Mouse (Mus musculus) adrenal gland, postnatal 14 days (tissue): ENCODE measurements around the gene Fahd2a. TPM values are rescaled to one million over a fixed set of nuclear protein-coding genes. Genes with fewer than 3 reads are reported as not detected.

Experiments
- DNase-seq: peaks from one replicate; pipeline ENCODE4 v3.0.0; 2021; ENCODE audit warnings: mixed read lengths
- long read RNA-seq, 2 experiments: library from polyadenylated mRNA; stranded (forward); transcript quantifications; one replicate each; pipeline ENCODE4 v2.0.0; 2021
- total RNA-seq: library from RNA; stranded (reverse); gene quantifications from 2 replicates; pipeline ENCODE4 v1.2.3, GENCODE M21; 2021

Gene Fahd2a
- 48.1 and 48.5 TPM in 2 replicates for total RNA-seq
- long read RNA-seq, experiment 1, transcript Fahd2a-201 (8 exons, 1,211 nt) = major isoform, 60 of 71 reads
- long read RNA-seq, experiment 1, partial matches to known transcripts = 2 of 71 reads
- long read RNA-seq, experiment 1, other reads (novel, unspliced or antisense) = 9 of 71 reads
- long read RNA-seq, experiment 2, transcript Fahd2a-201 (8 exons, 1,211 nt) = major isoform, 62 of 78 reads
- long read RNA-seq, experiment 2, partial matches to known transcripts = 5 of 78 reads
- long read RNA-seq, experiment 2, other reads (novel, unspliced or antisense) = 9 of 78 reads

DNA sequence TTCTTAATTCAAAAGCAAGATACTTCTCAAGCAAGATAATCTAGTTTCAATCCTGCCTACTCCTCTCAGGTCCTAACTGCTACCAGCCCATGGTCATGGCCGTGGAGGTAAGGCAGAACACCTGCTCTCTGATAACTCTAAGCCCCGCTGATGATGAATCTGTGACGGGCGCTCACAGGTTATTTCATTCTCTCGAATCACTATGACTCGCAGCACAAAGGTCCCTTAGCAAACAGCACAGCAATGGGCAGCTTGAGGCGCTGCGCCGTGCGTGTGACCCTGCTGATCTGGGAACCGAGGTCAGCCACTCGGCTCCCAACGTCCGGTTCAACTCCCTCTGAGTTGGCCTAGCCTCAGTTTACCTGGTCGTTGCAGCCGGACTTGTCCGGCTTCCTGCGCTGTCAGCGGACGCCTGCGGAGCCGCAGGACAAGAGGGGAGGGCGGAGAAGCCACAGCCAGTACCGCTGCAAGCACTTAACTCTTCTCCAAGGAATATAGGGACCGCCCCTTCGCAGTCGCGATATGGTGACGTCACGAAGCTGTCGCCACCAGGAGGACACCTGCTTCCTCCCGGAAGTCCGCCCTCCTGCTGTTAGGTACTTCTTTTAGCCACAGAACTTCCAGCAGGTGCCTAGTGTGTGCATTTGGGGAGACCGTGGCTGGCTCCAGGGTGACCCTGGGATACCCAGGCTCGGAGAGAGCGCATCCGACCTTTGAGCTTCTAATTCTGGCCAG is at the start of gene Fahd2a:
Fahd2a (minus strand) TSS at position 511 of the 735 bp plus-strand sequence.
- DNase-seq = peak; percentile 96

GRCm38 (mm10) chr2:127484476-127485170 is 40.3 kb upstream of the Fahd2a start:
- DNase-seq = peak; percentile 79

DNA sequence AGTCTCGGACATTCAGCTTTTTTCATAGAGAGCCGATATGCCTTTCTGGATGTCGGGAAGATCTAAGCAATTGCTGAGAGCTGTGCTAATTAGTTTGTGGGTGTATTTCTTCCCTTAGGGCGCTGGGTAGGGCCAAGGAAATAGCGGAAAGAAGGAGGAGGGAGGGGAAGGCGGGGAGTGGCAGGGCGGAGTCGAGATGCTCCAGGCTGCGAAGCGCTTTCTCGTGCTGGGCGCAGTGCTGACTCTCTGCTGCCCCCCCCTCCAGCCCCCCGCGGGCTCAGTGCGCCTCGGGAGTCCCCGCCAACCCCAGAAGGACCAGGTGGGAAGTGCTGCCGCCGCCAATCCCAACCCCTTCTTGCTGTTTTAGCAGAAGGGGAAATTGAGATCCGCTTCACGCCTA is 38.6 kb upstream of the Fahd2a start:
- DNase-seq = no peak

- peak; percentile 57 for DNase-seq
These were observed 38.2 kb upstream of the Fahd2a start for GRCm38 (mm10) chr2:127482533-127482911.

- peak; percentile 12 for DNase-seq
These were observed 37.6 kb upstream of the Fahd2a start for GRCm38 (mm10) chr2:127481841-127482532.

- no peak for DNase-seq
These were observed 35.4 kb upstream of the Fahd2a start for GRCm38 (mm10) chr2:127479763-127480162.

GRCm38 (mm10) chr2:127479210-127479609 is 34.8 kb upstream of the Fahd2a start:
- DNase-seq = no peak

- no peak for DNase-seq
These were observed 27.9 kb upstream of the Fahd2a start for GRCm38 (mm10) chr2:127472279-127472678.

- no peak for DNase-seq
These were observed 26.9 kb upstream of the Fahd2a start for GRCm38 (mm10) chr2:127471281-127471680.

DNA sequence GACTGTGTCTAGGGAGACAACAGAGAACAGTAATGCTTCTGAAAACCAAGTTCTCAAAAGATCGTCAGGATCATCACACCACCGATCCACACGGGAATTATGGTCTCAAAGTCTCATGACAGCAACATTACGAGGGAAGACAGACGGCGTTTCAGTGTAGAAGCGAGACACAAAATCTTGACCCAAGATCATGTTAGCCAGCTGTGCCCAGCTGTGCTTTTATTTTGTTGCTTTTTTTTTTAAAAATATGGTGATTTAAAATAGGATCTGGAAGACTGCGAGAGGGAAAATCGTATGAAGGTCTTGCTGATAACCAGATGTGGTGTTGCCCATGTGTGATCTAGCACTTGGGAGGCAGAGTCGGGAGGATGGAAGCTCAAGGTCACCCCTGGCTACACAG is 26.3 kb upstream of the Fahd2a start:
- no peak for DNase-seq

DNA sequence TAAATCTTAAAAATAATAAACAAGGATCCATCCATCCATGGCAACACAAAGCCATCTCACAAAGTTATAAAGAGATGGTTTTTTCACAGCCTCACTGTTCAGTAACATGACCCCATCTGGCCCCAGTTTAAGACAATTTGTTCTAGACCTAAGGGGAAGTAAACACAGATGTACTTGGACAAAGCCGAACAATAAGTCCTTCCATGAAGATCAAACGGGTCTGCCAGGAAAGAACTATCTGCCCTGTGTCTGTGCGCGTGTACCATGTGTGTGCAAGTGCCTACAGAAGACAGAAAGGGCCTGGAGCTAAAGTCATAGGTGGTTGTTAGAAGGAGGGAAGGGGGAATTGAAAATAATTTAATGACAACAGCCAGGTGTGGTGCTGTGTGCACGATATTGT is 25.8 kb upstream of the Fahd2a start:
- no peak for DNase-seq

DNA sequence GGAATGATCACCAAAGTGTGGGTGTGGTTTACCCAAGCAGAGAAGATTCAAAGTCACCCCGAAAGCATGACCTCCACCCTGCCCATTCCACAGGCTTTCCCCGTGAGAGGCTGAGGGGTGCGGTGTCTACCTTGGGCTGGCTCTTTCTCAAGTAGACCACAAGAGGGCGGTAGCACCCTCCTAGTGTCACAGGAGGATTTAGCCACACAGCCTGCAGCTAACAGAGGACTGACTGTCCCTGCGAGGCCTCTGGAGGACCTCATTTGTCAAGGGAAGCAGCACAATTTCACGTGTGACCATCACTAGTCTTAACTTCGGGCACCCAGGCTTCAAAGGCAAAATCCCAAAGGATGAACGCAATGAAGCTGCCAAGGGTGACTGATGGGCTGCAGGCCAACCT is 17.9 kb upstream of the Fahd2a start:
- DNase-seq = peak; percentile 79

GRCm38 (mm10) chr2:127461351-127461750 is 17.0 kb upstream of the Fahd2a start:
- no peak for DNase-seq

- no peak for DNase-seq
These were observed 15.0 kb upstream of the Fahd2a start for GRCm38 (mm10) chr2:127459341-127459740.

DNA sequence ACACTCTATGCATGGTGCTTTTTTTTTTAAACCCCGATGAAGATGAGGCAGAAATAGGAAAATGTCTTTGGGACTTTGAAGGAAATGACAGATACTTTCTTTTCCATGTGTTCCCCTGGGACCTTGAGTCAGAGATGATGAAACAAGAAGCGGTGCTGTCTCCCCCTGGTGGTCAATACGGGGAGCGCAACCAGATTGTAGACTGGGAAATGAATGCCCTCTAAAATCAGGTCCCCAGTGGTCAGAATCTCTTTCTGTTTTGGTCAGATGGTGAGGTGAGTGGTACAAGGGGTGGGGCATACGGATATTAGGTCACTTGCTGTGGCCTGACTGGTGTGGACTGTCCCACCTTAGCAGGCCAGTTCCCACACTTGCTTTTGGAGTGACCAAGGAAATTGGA is 9.4 kb upstream of the Fahd2a start:
- DNase-seq = peak; percentile 88

DNA sequence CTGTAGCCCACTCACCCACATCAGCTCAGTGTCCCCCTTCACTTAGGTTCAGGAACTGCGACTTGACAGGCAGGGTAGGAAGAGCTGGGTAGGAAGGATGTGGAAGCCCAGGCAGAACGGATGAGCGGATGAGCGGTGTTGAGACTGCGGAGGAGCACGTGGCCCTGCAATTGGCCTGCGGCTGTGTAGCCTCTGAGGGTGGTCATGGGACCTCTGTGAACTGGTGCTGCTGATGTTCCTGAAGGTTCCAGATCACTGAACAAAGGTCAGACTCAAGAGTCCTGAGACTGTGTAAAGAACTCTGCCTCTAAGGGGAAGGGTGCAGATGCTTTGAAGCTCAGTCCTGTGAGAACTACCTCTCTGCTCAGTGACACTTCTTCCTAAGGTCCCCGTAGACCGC is 8.8 kb upstream of the Fahd2a start:
- DNase-seq = no peak

- no peak for DNase-seq
These were observed 7.4 kb upstream of the Fahd2a start for GRCm38 (mm10) chr2:127451748-127452147.

DNA sequence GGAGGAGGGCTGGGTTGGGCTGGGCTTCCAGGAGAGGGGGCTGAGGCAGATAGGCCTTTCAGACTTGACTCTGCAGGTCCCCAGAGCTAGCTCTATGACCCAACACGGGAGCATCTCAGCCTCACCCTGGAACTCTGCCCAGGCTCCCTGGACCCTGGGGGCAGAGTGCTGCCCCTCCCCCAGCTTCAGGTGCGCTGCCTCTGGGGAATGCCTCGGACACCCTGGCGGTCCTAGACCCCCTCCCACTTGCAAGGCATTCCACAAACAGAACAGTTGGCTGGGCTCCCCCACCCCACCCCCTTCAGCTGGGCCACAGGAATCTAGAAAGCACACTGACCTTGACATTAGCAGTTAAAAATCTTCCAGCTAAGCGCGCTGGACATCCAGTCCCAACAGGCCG is 5.3 kb upstream of the Fahd2a start:
- peak; percentile 63 for DNase-seq

GRCm38 (mm10) chr2:127446847-127447246 is 2.5 kb upstream of the Fahd2a start:
- DNase-seq = no peak

DNA sequence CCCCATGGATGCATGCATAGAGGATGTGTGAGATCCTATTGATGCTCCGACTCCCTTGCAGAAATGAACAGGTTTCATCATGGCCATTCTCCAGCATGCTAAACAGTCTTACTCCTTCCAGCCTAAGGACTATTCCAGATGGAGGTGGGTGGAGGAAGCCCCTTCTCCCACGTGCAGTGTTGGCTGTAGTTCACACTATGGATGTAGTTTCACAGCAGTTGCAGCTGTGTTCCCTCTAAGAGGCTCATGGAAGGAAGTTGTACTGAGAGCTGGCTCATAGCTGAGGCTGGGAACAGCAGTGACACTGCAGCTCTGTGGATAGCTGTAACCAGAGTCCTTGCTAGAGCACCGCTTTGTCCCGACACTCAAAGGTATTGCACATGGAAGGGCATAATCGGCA is 6.7 kb downstream of the Fahd2a start:
- no peak for DNase-seq

DNA sequence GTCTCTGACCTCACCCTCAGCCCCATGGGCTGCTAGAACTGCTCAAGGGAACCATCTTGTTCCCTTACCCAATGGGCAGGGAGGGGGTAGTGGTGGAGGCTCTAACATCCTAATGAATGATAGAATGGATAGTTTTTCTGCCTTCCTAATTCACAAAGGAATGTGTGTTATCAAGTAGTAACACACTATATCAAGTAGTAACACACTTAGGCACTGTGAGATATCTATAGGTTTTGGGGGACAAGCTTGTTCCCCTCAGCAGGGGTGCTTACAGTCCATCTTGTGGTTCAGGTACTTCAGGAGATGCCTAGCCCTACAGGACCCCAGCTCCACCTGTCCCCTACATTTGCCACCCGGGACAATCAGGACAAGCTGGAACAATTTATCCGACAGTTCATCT is 8.8 kb downstream of the Fahd2a start:
- no peak for DNase-seq

- peak; percentile 59 for DNase-seq
These were observed 9.2 kb downstream of the Fahd2a start for GRCm38 (mm10) chr2:127435135-127435534.
